Mouse (Mus musculus) lung, postnatal 0 days (tissue): ENCODE measurements at regions not wholly inside any gene's neighbourhood (a gene's known extent, or its start where the extent isn't known, plus 50 kb on each side); places are given as distances from the start of the nearest gene placed in this dataset.

Experiments used
- ATAC-seq: fragments of 200-750 bp; cut with Nextera tagmentation; 2 replicates; pipeline ENCODE4 v1.8.0; 2017; ENCODE audit warnings: moderate library complexity
- DNase-seq: peaks from one replicate; pipeline ENCODE4 v3.0.0-alpha.2; 2016; ENCODE audit warnings: low spot score
- H3K27ac ChIP-seq: fragments of 300-500 bp; sonication (generic); 2 replicates; pipeline ENCODE4 v1.5.1; 2014; ENCODE audit warnings: antibody characterized with exemption, mild to moderate bottlenecking, low read length, mixed read lengths
- H3K27me3 ChIP-seq: fragments of 300-500 bp; sonication (generic); replicated peaks from 2 replicates; pipeline ENCODE4 v1.6.1; 2014; ENCODE audit warnings: low read length, mixed read lengths; ENCODE audit not compliant: insufficient read depth
- H3K36me3 ChIP-seq: fragments of 300-500 bp; sonication (generic); 2 replicates; pipeline ENCODE4 v1.6.1; 2014; ENCODE audit warnings: low read length, mixed read lengths; ENCODE audit not compliant: insufficient read depth
- H3K4me1 ChIP-seq: fragments of 300-500 bp; sonication (generic); 2 replicates; pipeline ENCODE4 v1.6.1; 2014; ENCODE audit warnings: antibody characterized with exemption, low read depth, low read length, mixed read lengths; ENCODE audit not compliant: insufficient read depth
- H3K4me2 ChIP-seq: fragments of 300-500 bp; sonication (generic); replicated peaks from 2 replicates; pipeline ENCODE4 v1.6.1; 2014; ENCODE audit warnings: low read depth, mild to moderate bottlenecking, low read length, moderate library complexity, mixed read lengths
- H3K4me3 ChIP-seq: fragments of 300-500 bp; sonication (generic); 2 replicates; pipeline ENCODE4 v1.5.1; 2014; ENCODE audit warnings: low read depth, low read length
- H3K9ac ChIP-seq: fragments of 300-500 bp; sonication (generic); replicated peaks from 2 replicates; pipeline ENCODE4 v1.6.1; 2014; ENCODE audit warnings: low read depth, mild to moderate bottlenecking
- H3K9me3 ChIP-seq: fragments of 300-500 bp; sonication (generic); 2 replicates; pipeline ENCODE4 v1.6.1; 2016; ENCODE audit warnings: low read length, mixed read lengths
- CTCF ChIP-seq: IDR thresholded peaks from 2 replicates; pipeline ENCODE4 v1.5.1; 2016; ENCODE audit warnings: antibody characterized with exemption, mild to moderate bottlenecking
- EP300 ChIP-seq: IDR thresholded peaks from 2 replicates; pipeline ENCODE4 v1.6.1; 2016; ENCODE audit warnings: antibody characterized with exemption, mild to moderate bottlenecking, control low read depth
- WGBS: fragments of 180-500 bp; shearing (Covaris S2); extraction: QIAGEN DNeasy Blood & Tissue Kit; methylation state at CpG from one replicate; pipeline ENCODE4 v1.1.7; 2014; 5-methylcytosine and 5-hydroxymethylcytosine counted together

- H3K36me3 ChIP-seq: no peaks in the 10 kb centered on the region
- no peak overlapping the region for H3K27ac ChIP-seq
Observed at GRCm38 (mm10) chr11:79756305-79756846, 165.4 kb downstream of the Rab11fip4 start.

GRCm38 (mm10) chr11:79753491-79753890, 162.5 kb downstream of the Rab11fip4 start:
- Histone ChIP-seq H3K4me2 (no peak overlapping the region), H3K9ac (no peak overlapping the region), H3K4me3 (no peak overlapping the region), H3K27ac (no peak overlapping the region), H3K9me3 (no peaks in the 10 kb centered on the region), H3K4me1 (peaks cover 15% of the 10 kb centered on the region; the same call in 1 of the 2 replicates), H3K27me3 (no peaks in the 10 kb centered on the region), H3K36me3 (no peaks in the 10 kb centered on the region)
- DNase-seq: no peak
- TF ChIP-seq EP300 (no peak), CTCF (no peak)
- 83% methylated on average over 2 of the region's 2 CpGs for WGBS
- ATAC-seq: no peak

More at GRCm38 (mm10) chr11:79756305-79756846, 165.4 kb downstream of the Rab11fip4 start:
- Histone ChIP-seq H3K4me3 (no peak overlapping the region), H3K9me3 (no peaks in the 10 kb centered on the region), H3K4me1 (peaks cover 10% of the 10 kb centered on the region; the same call in 1 of the 2 replicates), H3K9ac (no peak overlapping the region), H3K4me2 (no peak overlapping the region), H3K27me3 (no peaks in the 10 kb centered on the region)
- ATAC-seq (no peak), DNase-seq (no peak)
- TF ChIP-seq CTCF (no peak), EP300 (no peak)
- WGBS: 76% methylated on average over 9 of the region's 9 CpGs

- H3K36me3 ChIP-seq: no peaks in the 10 kb centered on the region
- ATAC-seq: peak; percentile 46
- H3K27me3 ChIP-seq: no peaks in the 10 kb centered on the region
- DNase-seq: no peak
- peak overlapping the region; percentile 1; the same call in 1 of the 2 replicates for H3K27ac ChIP-seq
- TF ChIP-seq CTCF: no peak
- TF ChIP-seq EP300: no peak; the same call in 1 of the 2 replicates
- no peak overlapping the region for H3K4me2 ChIP-seq
- no peak overlapping the region for H3K4me3 ChIP-seq
- H3K9me3 ChIP-seq: no peaks in the 10 kb centered on the region
- 48% methylated on average over 7 of the region's 7 CpGs for WGBS
- no peak overlapping the region for H3K9ac ChIP-seq
- H3K4me1 ChIP-seq: peaks cover 15% of the 10 kb centered on the region; the same call in 1 of the 2 replicates
Observed at GRCm38 (mm10) chr11:79752717-79753480, 161.9 kb downstream of the Rab11fip4 start.

DNA sequence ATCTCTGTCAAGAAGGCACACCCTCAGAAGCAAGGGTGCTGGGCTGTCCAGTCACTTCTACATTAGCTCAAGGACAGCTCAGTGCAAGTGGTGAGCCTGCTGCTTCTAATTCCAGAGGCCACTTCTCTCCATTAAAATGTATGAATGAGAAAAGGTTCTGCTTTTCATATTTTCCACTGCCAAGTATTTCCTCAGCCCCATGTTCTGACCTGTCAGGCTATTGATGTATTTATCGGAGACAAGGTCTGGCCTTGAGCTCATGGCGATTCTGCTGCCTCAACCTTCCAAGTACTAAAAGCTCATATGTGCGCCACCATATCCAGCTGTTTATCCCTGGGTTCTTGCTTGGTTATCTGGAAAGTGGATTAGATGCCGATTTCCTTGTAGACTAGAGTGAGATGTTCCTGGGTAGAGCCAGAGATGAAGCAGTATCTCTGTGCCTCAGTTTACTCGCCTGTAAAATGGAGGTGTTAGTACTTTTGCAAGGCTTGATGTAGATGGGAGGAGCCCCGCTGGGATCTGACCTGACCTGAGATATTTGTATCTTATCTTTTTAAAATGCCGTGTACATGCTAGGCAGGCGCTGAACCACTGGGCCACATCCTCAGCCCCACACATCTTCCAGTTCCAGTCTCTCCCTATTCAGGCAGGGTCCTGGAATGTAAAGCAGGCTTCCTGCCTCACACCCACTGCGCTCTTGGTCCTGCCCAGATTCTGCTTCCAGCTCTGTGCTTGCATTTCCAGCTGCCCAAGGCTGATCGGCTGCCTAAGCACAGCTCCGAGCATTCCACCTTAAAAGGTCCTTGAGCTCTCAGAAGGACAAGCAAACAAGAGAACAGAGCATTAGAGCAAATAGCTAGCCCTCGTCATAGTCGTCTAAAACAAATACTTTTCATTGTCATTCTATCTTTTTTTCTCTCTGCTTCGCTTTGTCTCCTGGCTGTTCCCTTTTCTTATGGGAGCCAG, 161.0 kb downstream of the Rab11fip4 start:
- Histone ChIP-seq H3K27ac (peak overlapping the region; percentile 1; the same call in 1 of the 2 replicates), H3K4me2 (no peak overlapping the region), H3K36me3 (no peaks in the 10 kb centered on the region), H3K4me1 (peaks cover 15% of the 10 kb centered on the region; the same call in 1 of the 2 replicates), H3K9me3 (no peaks in the 10 kb centered on the region), H3K9ac (no peak overlapping the region), H3K27me3 (no peaks in the 10 kb centered on the region), H3K4me3 (no peak overlapping the region)
- peak; percentile 82 for DNase-seq
- 55% methylated on average over 14 of the region's 14 CpGs for WGBS
- TF ChIP-seq CTCF (no peak), EP300 (peak; percentile 71)
- peak; percentile 91 for ATAC-seq

- DNase-seq (no peak), ATAC-seq (no peak)
- Histone ChIP-seq H3K4me2 (no peak overlapping the region), H3K4me1 (peaks cover 15% of the 10 kb centered on the region; the same call in 1 of the 2 replicates), H3K36me3 (no peaks in the 10 kb centered on the region), H3K4me3 (no peak overlapping the region), H3K9ac (no peak overlapping the region), H3K9me3 (no peaks in the 10 kb centered on the region), H3K27ac (no peak overlapping the region), H3K27me3 (no peaks in the 10 kb centered on the region)
- WGBS: 55% methylated on average over 2 of the region's 2 CpGs
- no peak for TF ChIP-seq EP300
- TF ChIP-seq CTCF: no peak
Observed at GRCm38 (mm10) chr11:79750943-79751342, 159.9 kb downstream of the Rab11fip4 start.
